Mouse (Mus musculus) right cerebral cortex, postnatal 36 days (tissue): ENCODE measurements around the gene Chrna4.
A peak's percentile ranks its signal among the peaks of the same experiment; 100 is the strongest.

Experiments
- DNase-seq, 2 experiments: peaks; one replicate each; pipeline ENCODE4 v3.0.0; 2022; ENCODE audit warnings: low spot score in 2 of 2, mixed read lengths in 1 of 2

Chrna4 gene

DNA sequence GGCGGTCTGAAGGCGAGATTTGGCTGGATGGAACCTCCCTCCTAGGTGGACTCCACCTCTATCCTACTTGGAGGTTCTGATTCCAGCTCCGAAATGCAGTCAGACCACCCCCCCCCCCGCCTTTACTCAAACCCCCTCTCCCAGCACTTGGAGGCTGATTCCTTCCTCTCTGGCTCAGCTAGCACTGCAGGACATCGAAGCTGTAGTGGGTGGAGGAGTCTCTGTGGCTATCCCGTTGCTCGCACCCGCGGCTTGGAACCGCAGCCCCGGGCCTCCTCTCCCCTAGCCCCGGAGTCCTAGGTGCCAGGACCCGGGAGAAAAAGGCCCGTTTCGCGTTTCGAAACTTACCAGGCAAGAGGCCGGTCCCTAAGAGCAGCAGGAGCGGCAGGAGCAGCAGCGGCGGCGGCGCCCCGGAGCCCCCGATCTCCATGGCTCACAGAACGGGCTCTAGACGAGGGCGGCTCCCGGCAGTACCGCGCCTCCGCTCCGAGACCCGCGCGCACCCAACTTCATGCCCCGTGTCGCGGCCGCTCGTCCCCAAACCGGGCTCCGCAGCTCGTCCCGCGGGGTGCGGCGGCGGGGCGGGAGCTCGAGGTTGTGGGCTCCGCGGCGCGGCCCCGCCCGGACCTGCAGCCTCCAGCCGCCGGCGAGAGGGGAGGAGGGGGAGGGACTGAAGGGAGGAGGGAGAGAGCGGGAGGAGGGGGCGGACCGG is 4.5 kb downstream of the Chrna4 start:
- DNase-seq = no peak

DNA sequence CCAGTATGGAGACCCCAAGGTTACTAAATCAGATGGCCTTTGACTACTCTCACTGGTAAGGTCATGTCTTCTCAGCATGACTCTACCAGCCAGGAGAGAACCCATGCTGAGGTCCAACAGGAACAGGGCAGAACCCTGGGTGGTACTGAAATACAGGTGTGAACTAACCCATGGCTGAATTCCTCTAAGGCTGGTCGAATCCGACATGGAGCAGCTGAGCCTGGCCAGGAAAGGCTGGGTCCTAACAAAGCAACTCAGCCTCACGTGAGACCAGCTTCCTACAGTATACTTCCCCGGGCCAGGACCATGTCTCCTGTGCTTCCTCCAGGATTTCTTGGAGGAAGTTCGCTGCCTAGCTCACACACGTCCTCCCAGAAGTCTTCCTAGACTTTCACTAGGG is 6.8 kb downstream of the Chrna4 start:
- no peak for DNase-seq

DNA sequence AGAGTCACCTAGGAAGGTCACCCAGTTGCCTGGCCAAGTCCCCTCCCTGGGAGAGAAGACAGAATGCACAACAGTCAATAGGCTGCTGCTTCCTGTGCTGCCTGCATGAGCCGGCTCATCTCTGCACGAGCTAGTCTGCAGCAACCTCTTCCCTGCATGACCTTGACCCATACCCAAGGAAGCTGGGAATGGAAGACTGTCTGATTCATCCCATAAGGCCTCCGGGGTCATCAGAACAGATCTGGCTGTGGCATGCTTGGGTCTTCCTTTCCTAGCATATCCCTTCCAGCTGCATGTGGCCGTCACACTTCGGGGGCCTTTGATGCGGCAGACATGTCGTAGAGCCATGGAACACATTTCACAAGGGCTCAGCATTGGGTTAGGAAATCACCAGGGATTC is 8.2 kb downstream of the Chrna4 start:
- no peak for DNase-seq

DNA sequence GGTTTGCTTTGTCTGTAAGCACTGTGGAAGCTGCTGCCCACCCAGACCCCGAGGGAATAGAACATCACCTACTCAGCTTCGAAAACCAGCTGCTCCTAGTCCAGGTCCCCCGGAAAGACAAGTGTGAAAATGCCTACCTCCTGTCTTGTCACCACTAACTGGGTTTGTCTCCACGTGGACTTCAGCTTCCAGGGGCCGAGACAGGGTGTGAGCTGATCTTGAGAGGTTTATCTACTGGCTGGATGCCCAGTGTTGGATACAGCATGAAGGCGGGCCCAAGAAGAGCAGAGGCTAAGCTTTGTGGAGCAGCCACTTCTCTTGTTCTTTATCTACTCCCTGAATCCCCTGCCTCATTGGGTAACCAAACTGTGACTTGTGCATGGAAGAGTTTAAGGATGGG is 10.0 kb downstream of the Chrna4 start:
- no peak for DNase-seq

DNA sequence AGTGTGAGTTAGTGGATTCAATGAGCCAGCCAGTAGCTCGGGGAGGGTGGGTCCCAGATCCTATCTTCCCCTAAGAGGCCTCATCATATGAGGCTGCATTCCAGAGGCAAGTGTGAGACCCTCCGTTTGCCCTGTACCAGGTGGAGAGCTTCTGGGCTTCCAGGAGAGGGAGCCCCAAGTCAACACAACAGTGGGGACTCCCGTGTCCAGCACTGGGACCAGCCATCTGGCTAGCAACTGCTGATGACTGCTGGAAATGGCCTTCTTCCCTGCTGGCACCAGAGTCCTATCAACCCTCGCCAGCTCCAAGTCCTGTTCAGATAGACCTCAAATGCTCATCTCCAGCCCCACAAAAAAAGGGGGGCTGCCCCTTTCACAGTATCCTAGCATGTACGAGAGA is 10.9 kb downstream of the Chrna4 start:
- no peak for DNase-seq

DNA sequence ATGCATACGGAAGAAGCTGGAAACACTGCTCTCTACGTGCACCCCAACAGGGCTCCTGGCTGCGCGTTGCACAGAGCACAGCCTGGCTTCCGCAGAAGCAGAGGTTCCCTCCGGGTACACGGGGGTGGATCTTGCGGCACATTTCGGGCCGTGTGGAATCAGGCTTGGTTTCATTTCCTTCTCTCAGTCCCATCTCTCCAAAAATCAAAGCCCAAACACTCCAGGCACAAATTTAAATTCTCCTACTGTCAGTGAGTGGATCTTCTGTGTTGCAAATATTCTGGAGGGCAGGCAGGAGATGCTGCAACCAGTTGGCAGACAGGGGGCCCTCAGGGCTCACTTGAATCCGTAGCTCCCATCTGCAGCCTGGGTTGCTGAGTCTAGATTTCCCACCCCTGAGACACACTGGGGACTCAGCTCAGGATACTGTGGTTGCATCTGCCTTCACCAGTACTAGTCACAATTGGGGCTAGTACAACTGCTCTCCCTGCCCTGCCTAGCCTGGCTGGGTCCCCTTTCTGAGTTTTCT is 11.9 kb downstream of the Chrna4 start:
- DNase-seq = no peak

DNA sequence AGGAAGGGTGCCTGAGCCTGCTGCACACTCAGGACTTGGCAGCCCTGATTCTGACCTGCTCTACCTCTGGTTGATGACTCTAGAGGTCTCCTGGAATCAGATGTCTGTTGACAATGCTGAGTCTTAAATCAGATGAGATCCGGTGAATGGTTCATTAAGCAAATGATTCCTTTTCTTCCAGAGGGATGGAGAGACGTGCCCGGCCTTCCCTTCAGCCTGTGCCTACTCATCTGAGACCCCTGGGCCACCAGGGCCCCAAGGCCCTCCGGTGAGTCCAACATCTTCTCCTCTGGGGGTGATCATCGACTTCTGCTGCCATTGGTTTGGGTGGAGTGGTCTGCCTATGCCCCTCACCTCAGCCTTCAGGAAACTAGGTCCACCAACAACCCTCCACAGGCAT is 35.0 kb downstream of the Chrna4 start:
- DNase-seq = no peak

DNA sequence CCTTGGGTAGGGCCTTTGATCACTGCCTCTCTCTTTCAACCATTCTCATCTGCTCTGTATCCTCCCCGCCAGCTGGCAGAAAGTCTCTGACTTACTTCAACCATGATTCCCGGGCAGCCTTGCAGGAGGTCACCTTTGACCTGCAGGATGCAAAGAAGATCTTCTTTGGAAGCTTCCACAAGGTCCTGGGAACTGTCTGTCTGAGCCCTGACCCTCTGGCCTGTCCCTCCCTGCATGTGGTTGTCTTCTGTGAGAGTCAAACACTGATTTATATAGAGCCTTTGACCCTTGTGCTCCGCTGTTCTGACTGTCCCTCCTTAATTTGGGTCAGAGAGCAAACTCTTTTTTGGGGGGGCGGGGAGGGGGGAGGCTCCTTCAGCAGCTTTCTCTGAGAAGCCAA is 36.3 kb downstream of the Chrna4 start:
- no peak for DNase-seq

DNA sequence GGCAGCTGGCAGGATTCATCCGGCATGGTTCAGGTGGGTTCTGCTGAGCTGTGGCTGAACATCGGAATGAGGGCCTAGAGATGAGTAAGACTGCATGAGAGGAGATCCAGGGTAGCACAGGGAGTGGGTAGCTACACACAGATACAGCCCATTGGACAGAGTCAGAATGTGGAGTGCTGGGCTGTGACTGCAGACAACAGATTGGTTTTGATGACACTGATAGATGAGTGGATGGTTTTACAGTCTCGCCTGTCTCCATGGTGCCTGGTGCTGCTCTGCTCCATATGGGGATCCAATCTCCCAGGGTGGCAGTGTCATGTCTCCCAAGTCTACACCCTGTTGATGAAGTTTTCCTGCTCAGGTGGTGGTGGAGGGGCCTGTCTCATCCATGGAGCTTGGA is 46.4 kb downstream of the Chrna4 start:
- DNase-seq = no peak

DNA sequence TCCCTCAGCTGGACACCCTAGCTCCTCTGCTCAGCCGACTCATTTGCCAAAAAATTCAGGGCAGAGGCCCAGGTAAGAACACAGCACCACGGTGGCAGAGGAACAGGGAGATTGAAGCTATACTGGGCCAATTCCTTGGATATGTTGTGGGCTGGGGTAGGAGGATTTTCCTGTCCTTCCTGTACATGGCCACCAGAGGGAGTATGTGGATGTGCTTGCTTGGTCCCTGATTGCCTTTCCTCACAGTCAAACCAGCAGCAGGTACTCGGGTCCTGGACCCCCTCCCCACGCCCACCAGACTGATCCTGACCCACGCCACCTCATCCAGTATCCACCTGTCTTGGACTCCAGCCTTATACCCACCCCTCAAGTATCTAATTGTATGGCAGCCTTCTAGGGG is 46.9 kb downstream of the Chrna4 start:
- peak in 1 of 2 experiments; percentile 47 for DNase-seq

DNA sequence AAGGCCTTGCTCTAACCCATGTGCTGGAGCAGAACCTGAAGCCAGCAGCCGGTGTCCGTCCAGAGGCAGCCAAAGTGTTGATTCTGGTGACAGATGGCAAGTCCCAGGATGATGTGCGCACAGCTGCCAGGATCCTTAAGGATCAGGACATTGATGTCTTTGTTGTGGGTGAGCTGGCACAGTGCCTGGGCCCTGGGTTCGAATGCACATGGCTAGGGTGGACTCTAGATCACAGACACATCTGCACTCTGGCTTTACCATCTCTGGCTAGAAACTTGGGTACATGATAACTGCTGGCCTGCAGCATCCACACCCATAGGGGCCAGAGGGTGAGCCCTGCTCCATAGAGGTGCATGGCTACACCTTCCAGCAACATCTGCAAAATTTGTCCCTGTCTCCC is 47.9 kb downstream of the Chrna4 start:
- no peak for DNase-seq

DNA sequence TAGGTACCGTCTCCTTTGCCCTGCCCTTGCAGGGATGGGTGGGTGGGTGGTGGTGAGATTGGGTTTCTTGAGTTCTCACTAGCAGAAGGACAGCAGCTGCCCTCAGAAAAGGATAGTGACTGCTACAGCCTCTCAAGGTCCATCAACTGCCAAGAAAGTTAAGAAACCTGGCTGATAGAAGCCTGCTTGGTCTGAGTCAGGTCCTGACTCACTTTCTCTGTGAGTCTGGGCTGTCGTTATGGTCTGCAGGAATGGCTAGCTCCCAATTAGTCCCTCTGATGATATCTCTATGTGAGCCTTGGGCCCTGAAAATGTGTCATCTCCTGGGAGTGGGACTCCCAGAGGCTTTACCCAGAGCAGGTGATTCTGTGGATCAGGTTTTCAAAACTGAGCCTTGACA is 49.0 kb downstream of the Chrna4 start:
- no peak for DNase-seq

DNA sequence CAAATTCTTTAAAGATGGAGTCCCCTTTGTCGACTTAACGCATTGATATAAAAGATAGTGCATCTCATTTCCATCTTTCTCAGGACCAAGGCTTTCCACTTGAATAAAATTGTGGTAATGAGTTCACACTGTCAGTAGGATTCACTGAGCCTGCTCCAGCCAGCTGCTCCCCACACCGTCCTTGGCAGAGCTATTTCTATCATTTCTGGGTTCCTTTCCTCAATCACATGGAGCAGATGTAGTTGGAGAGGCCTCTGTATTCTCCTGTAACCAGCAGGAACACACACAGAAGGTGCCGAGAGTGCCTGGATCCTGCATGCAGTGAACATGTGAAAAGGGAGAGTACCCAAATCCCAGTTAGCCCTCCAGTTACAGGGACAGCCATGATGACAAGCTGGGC is 53.0 kb downstream of the Chrna4 start:
- DNase-seq = no peak

DNA sequence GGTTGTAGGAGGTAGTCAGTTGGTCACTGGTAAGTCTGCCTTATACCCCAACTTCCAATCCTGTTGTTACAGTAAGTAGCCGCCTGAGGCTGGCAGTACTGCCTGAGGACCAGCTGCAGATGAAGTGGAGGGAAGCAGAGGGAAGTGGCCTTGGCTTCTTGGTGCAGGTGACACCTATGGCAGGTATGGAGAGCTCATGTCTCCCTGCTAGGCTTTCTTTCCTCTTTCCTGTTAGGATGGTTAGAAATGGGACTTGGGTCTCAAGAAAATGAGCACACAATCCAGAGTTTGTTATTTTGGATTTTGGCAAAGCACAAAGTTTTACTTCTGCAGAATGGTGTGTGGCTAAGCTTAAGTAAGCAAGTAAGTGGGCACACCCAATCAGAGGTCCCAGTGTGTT is 54.4 kb downstream of the Chrna4 start:
- DNase-seq = no peak

DNA sequence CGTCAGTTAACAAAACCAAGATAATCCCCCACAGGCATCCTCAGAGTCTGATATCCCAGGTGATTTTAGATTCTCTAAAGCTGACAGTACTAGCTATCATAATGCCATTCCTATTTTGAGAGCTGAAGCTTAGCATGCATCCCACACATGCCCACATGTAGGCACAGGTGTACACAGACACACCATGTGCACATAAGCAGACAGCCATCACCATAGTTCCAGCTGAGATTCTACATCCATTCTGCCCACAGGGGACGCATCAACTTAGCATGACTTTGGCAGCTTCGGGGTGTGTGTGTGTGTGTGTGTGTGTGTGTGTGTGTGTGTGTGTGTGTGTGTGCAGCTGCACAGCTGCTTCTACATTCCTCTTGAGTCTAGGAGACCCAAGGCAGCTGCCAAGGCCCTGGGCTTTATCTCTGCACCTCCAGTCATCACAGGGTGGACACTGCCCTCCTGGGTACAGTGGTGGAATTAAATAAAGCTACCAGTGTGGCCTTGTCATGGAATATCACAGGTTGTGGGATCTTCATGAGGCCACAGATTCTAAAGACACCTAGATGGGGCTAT is 54.9 kb downstream of the Chrna4 start:
- DNase-seq = peak in 1 of 2 experiments; percentile 24

DNA sequence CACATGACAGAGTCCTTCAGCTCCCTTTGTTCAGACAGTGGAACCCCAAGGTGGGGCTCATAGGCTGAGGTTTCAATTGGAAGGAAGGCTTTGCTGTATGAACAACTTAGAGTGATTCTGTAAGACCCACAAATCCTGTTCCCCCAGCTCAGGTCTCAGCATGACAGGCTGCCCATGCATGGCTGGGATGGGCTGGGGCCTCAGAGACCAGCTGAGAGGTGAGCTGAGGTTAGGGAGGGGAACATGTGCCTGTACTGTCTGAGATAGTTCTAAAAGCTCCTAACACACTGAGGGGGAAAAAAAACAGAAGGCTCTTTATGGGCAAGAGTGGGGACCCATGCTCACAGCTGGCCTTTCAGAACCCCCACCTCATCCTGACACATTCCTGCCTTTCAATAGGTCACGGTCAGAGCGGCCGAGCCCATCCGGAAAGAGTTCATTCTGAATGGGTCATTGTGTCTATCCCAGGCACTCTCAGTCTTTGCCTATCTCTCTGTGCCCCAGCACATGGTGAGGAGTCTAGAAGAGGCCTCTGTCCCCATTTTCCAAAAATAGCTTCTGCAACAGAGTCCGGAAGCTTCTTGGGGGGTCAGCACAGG is 55.8 kb downstream of the Chrna4 start:
- no peak for DNase-seq

DNA sequence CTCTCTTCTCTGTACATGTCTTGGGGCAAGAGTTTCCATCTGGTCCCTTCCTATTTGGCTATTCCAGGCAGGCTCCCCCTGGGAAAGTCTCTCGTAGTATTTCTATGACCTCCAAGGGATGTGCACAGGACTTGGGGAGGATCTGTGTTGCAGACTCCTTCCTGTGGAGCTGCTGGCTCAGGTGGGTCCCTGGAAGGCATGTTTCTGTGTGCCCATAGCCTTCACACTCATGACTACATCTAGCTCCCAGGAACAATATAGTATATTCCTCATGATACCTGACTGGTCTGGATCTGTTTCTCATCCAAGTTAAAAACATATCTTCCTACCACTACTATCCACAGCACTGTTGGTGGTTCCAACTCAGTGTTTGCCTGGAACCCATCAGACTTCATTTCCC is 56.3 kb downstream of the Chrna4 start:
- DNase-seq = no peak

DNA sequence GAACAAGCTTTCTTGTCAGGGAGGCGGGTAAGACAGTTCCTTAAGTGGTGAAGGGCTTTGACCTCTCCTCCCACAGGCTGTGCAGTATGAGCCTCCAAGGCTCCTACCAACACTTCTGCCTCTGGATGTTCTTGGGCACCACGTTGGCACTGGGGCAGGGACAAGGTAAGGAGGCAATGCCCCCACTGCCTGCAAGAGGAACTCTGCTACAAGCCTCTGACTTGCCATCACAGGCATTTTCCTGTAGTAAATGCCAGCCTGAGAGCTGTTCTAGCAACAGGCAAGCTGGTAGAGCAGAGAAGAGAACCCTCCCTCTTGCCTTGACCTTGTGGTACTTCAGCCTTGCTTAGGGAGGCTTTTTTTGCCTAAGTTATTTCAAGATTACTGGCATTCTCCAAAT is 56.9 kb downstream of the Chrna4 start, which contains the start of gene Col20a1:
Col20a1 (plus strand) TSS at position 87 of the 400 bp plus-strand sequence.
- no peak for DNase-seq

DNA sequence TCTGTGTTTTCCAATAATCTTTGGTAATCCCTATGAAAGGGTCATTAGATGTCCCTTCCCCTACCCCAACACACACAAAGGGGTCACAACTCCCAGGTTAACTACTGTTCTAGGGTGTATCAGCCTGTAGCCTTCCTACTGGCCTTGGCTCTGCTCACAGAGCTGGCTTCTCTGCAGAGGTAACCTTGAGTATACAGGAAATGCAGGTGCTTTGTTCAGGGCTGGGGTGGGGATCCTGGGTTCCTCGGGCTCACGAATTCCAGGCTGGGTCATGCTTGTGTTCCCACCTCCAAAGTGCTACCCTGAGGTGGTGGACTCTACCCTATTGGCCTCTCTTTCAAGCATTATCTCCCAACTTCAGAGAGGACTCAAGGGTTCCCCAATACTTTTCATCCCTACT is 57.7 kb downstream of the Chrna4 start:
- no peak for DNase-seq

DNA sequence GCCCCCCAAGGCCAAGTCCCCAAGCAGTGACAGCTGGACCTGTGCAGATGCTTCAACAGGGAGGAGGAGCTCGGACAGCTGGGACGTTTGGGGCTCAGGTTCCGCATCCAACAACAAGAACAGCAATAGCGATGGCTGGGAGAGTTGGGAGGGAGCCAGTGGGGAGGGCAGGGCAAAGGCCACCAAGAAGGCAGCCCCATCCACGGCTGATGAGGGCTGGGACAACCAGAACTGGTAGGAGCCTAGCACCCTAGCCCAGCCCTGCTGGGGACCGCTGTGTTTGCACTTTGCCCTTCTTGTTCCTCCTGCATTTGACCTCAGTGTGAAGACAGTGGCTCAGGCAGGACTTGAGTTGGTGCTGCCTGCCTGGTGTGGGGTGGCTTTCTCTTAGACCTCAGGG is 62.2 kb downstream of the Chrna4 start:
- DNase-seq = no peak
